24 mouse cellular contexts compared by ENCODE assay signal in genomic region chr13:21915487-21915886, GRCm38 (mm10). TPM values are rescaled to one million over a fixed set of nuclear protein-coding genes. Genes with fewer than 3 reads are reported as not detected.
DNase-seq lines count a peak whose midpoint lies in the region; ATAC-seq and TF ChIP-seq lines count a peak whose summit lies in the region.
"Had no signal": no experiment of that assay in that cellular context is flagged by ENCODE, and none has a peak within 500 bp of the region (broad histone marks: within the 10 kb centered on the region; RNA-seq: fewer than 3 reads in every experiment).

No protein-coding gene starts in this region.

- TF ChIP-seq EP300 in CH12.LX (IDR thresholded peaks at IDR 0.05; ENCODE audit: low read length): no peak

- no peak for TF ChIP-seq RAD21 in CH12.LX (IDR thresholded peaks at IDR 0.05; ENCODE audit: low read depth, low read length)

- in situ Hi-C loops in CH12.LX (cut with MboI; ENCODE audit: low pct_ligation_motif_present, low pct_unique_long_range_greater_than_20kb, low sequenced_read_pairs): no loop called here

- H3K9me3 ChIP-seq in heart, embryonic 11.5 days (replicated peaks; ENCODE audit: control insufficient read depth, low read length): no peaks in the 10 kb centered on the region
- H3K9me3 ChIP-seq in heart, embryonic 12.5 days (replicated peaks): no peaks in the 10 kb centered on the region
- no peaks in the 10 kb centered on the region for H3K9me3 ChIP-seq in CH12.LX (replicated peaks; ENCODE audit: low read length)
- H3K9me3 ChIP-seq in liver, embryonic 13.5 days (replicated peaks): no peaks in the 10 kb centered on the region
- H3K9me3 ChIP-seq: forebrain, embryonic 13.5 days; heart, embryonic 13.5 days had no signal

- H3K4me3 ChIP-seq in heart, embryonic 11.5 days (ENCODE audit: low read depth, low read length): no peak overlapping the region
- no peak overlapping the region for H3K4me3 ChIP-seq in heart, embryonic 12.5 days
- peak overlapping the region; percentile 50 to 54 (median 52) for H3K4me3 ChIP-seq in CH12.LX (replicated peaks in 1 of 3; ENCODE audit: low read depth in 2 of 3, low read length in 2 of 3, poor library complexity in 1 of 3)
- H3K4me3 ChIP-seq in bone marrow macrophage, adult 2 months (ENCODE audit: insufficient read depth, low read length): 0 out of 2 replicates have a peak overlapping the region, but pooled peaks have one; percentile 26
- H3K4me3 ChIP-seq in liver, embryonic 13.5 days (replicated peaks): peak overlapping the region; percentile 57
- H3K4me3 ChIP-seq: layer of hippocampus, adult 2 months had no signal

- H3K27me3 ChIP-seq in heart, embryonic 11.5 days (ENCODE audit: control insufficient read depth, insufficient read depth, low read length): no peaks in the 10 kb centered on the region
- 0 out of 2 replicates have a peak, but pooled peaks cover 3% of the 10 kb centered on the region for H3K27me3 ChIP-seq in heart, embryonic 12.5 days (replicated peaks)
- H3K27me3 ChIP-seq in CH12.LX (replicated peaks): peaks cover 4% of the 10 kb centered on the region
- H3K27me3 ChIP-seq in liver, embryonic 13.5 days: peaks cover 8% of the 10 kb centered on the region

- H3K4me1 ChIP-seq in heart, embryonic 11.5 days (ENCODE audit: control insufficient read depth, insufficient read depth, low read length): no peaks in the 10 kb centered on the region; the same call in 1 of the 2 replicates
- peaks cover 9% of the 10 kb centered on the region for H3K4me1 ChIP-seq in heart, embryonic 12.5 days (replicated peaks)
- peaks cover 0 to 16% of the 10 kb centered on the region in 2 experiments; a peak in 2 of 4 replicates for H3K4me1 ChIP-seq in CH12.LX (ENCODE audit: control insufficient read depth in 1 of 2, insufficient read depth in 2 of 2)
- H3K4me1 ChIP-seq in bone marrow macrophage, adult 2 months (ENCODE audit: control insufficient read depth, insufficient read depth, low read length): peaks cover 14% of the 10 kb centered on the region
- peaks cover 73% of the 10 kb centered on the region for H3K4me1 ChIP-seq in liver, embryonic 13.5 days (replicated peaks)

- ATAC-seq in heart, embryonic 11.5 days (replicated peaks; ENCODE audit: insufficient number of reproducible peaks, low FRiP score, low TSS enrichment): no peak
- ATAC-seq in heart, embryonic 12.5 days (ENCODE audit: insufficient number of reproducible peaks, low FRiP score): no peak
- ATAC-seq in liver, embryonic 13.5 days (ENCODE audit: low read depth): no peak
- ATAC-seq: activated CD4-positive, CD25-positive, alpha-beta regulatory T cell, adult 4 months; CD4-positive, CD25-positive, alpha-beta regulatory T cell, adult 4 months; forebrain, embryonic 13.5 days; hindbrain, postnatal 0 days; lung, postnatal 0 days had no signal

- WGBS in heart, embryonic 11.5 days (ENCODE audit: insufficient replicate concordance): 39% methylated on average over 5 of the region's 5 CpGs
- WGBS in heart, embryonic 12.5 days: 49% methylated on average over 5 of the region's 5 CpGs
- 33% methylated on average over 5 of the region's 5 CpGs for WGBS in liver, embryonic 13.5 days (ENCODE audit: insufficient replicate concordance)

- no peaks in the 10 kb centered on the region for H3K79me2 ChIP-seq in CH12.LX (replicated peaks; ENCODE audit: control insufficient read depth, extremely low read depth, insufficient read depth, poor library complexity, severe bottlenecking)

- no peak for TF ChIP-seq CTCF in CH12.LX (conservative IDR thresholded peaks at IDR 0.05 in 1 of 2, IDR thresholded peaks at IDR 0.05 in 1 of 2; ENCODE audit: low read depth in 2 of 2, low read length in 2 of 2)
- TF ChIP-seq CTCF in bone marrow macrophage, adult 2 months (IDR thresholded peaks at IDR 0.05; ENCODE audit: low read depth, low read length): no peak

- H3K4me2 ChIP-seq in heart, embryonic 11.5 days: peak overlapping the region; percentile 68
- H3K4me2 ChIP-seq in heart, embryonic 12.5 days: no peak overlapping the region
- peak overlapping the region; percentile 90 for H3K4me2 ChIP-seq in CH12.LX (ENCODE audit: insufficient read depth, low read depth, poor library complexity, severe bottlenecking)
- H3K4me2 ChIP-seq in liver, embryonic 13.5 days: peak overlapping the region; percentile 74
- H3K4me2 ChIP-seq: midbrain, embryonic 11.5 days had no signal

- TF ChIP-seq POLR2A in CH12.LX (IDR thresholded peaks at IDR 0.05; ENCODE audit: low read depth, low read length): no peak
- TF ChIP-seq POLR2A in bone marrow macrophage, adult 2 months (IDR thresholded peaks at IDR 0.05; ENCODE audit: borderline replicate concordance, low read depth, low read length): no peak

- H3K36me3 ChIP-seq in heart, embryonic 11.5 days (ENCODE audit: control insufficient read depth, insufficient read depth, low read length): no peaks in the 10 kb centered on the region
- no peaks in the 10 kb centered on the region for H3K36me3 ChIP-seq in heart, embryonic 12.5 days
- H3K36me3 ChIP-seq in CH12.LX (replicated peaks in 1 of 2; ENCODE audit: control insufficient read depth in 1 of 2, insufficient read depth in 1 of 2, low read length in 1 of 2): no peaks in the 10 kb centered on the region
- H3K36me3 ChIP-seq in liver, embryonic 13.5 days: no peaks in the 10 kb centered on the region
- H3K36me3 ChIP-seq: heart, embryonic 13.5 days had no signal

- dilution Hi-C loops in CH12.LX (cut with MboI; ENCODE audit: extremely low pct_ligation_motif_present, extremely low pct_unique_long_range_greater_than_20kb, low sequenced_read_pairs): no loop called here

- H3K9ac ChIP-seq in heart, embryonic 11.5 days (ENCODE audit: low read depth, low read length): no peak overlapping the region
- no peak overlapping the region for H3K9ac ChIP-seq in heart, embryonic 12.5 days
- H3K9ac ChIP-seq in CH12.LX (ENCODE audit: insufficient read depth, low read depth): peak overlapping the region; percentile 51; the same call in 1 of the 2 replicates
- H3K9ac ChIP-seq in liver, embryonic 13.5 days: 0 out of 2 replicates have a peak overlapping the region, but pooled peaks have one; percentile 27
- H3K9ac ChIP-seq: forebrain, embryonic 13.5 days; heart, embryonic 13.5 days had no signal

- peak; percentile 34 for DNase-seq in CH12.LX (ENCODE audit: extremely low read depth)
- DNase-seq in liver, embryonic 13.5 days: no peak
- DNase-seq in testis, postnatal 14 days (ENCODE audit: low spot score): no peak
- DNase-seq in urinary bladder, postnatal 10 days (ENCODE audit: low spot score): no peak
- DNase-seq: adrenal gland, postnatal 10 days; cerebellum, adult 9-11 months; gastrocnemius, adult 2 months; heart, postnatal 14 days; kidney, adult 18-20 months; kidney, postnatal 25 days; thymus, adult 2 months had no signal

- no peak overlapping the region for H3K27ac ChIP-seq in heart, embryonic 11.5 days (ENCODE audit: low read depth, low read length)
- H3K27ac ChIP-seq in heart, embryonic 12.5 days (ENCODE audit: poor library complexity, severe bottlenecking): no peak overlapping the region
- H3K27ac ChIP-seq in CH12.LX (ENCODE audit: insufficient read depth, low read depth): no peak overlapping the region
- no peak overlapping the region for H3K27ac ChIP-seq in bone marrow macrophage, adult 2 months (ENCODE audit: insufficient read depth, low read depth, low read length)
- no peak overlapping the region for H3K27ac ChIP-seq in liver, embryonic 13.5 days
- H3K27ac ChIP-seq: forebrain, embryonic 13.5 days; gastrocnemius, adult 2 months; heart, embryonic 13.5 days; hindbrain, postnatal 0 days; layer of hippocampus, adult 2 months; macrophage had no signal

TF ChIP-seq in CH12.LX, 34 proteins besides CTCF, POLR2A, EP300 and RAD21:
- TF ChIP-seq ZMIZ1 (IDR thresholded peaks at IDR 0.05; ENCODE audit: low read depth, low read length) (no peak), GABPA (IDR thresholded peaks at IDR 0.05; ENCODE audit: insufficient replicate concordance, low read depth, low read length) (no peak), BHLHE40 (IDR thresholded peaks at IDR 0.05; ENCODE audit: low read depth, low read length) (peak; percentile 60), MAZ (IDR thresholded peaks at IDR 0.05; ENCODE audit: low read depth, low read length) (no peak), TBP (conservative IDR thresholded peaks at IDR 0.05; ENCODE audit: low read depth, low read length) (0 out of 2 replicates have a peak, but pooled peaks have one; percentile 35)

RNA-seq across cellular contexts. Expression of gene Zfp184, which starts 29.4 kb away (rescaled TPM):
- polyA plus RNA-seq in heart, embryonic 11.5 days (2014; fragmentation: Nextera tagmentation; extraction: Ambion mirVana): 6.7 and 7.6 TPM in 2 replicates
- polyA plus RNA-seq in heart, embryonic 12.5 days (2016; fragmentation: Nextera tagmentation; extraction: Ambion mirVana): 7.5 and 8.3 TPM in 2 replicates
- total RNA-seq in CH12.LX (2012; rRNA removed): 2.3 and 3.1 TPM in 2 replicates
- total RNA-seq in CH12.LX (2014; rRNA removed): 2.0 and 3.3 TPM in 2 replicates
- polyA plus RNA-seq in CH12.LX (2012; ENCODE audit: insufficient read length, low read depth): 0.79 and 0.80 TPM in 2 replicates
- 0.25 and 0.76 TPM in 2 replicates for polyA plus RNA-seq in bone marrow macrophage, adult 2 months (2012; ENCODE audit: insufficient read depth, insufficient read length, missing spikeins)
- polyA plus RNA-seq in liver, embryonic 13.5 days (2015; fragmentation: Nextera tagmentation; extraction: Ambion mirVana): 0.89 and 1.0 TPM in 2 replicates
- total RNA-seq: monocyte, adult 5-6 weeks had no signal
- polyA plus RNA-seq: activated CD4-positive, CD25-positive, alpha-beta regulatory T cell, adult 4 months had no signal

Comparison
In these comparisons a context has a peak if more than half of its experiments do, and no peak if none do; other contexts are left out.
1. H3K4me3 ChIP-seq: peak in CH12.LX (3 of 3), bone marrow macrophage, adult 2 months (single experiment) and liver, embryonic 13.5 days (single experiment); none in heart, embryonic 11.5 days (single experiment) and heart, embryonic 12.5 days (single experiment).
2. H3K9ac ChIP-seq: peak in CH12.LX (single experiment) and liver, embryonic 13.5 days (single experiment); none in heart, embryonic 11.5 days (single experiment) and heart, embryonic 12.5 days (single experiment).